Mouse (Mus musculus): ENCODE results near the gene Kif27. TPM values are rescaled to one million over a fixed set of nuclear protein-coding genes. Genes with fewer than 3 reads are reported as not detected.

Gene Kif27
- polyA plus RNA-seq (2014; fragmentation: Illumina TruSeq; extraction: RNeasy Lipid Tissue Mini Kit (QIAGEN cat#74804); ENCODE audit: low read depth, low replicate concordance): 2.9 TPM

GRCm38 (mm10) chr13:58358629-58359303, at the start of gene Kif27:
Kif27 (minus strand) TSS chr13:58359122.

GRCm38 (mm10) chr13:58403243-58403642, 44.3 kb upstream of the Kif27 start, which contains the start of gene Hnrnpk:
Hnrnpk (minus strand) TSS chr13:58403343.

GRCm38 (mm10) chr13:58402003-58402743, 43.3 kb upstream of the Kif27 start, which contains the start of gene Rmi1:
Rmi1 (plus strand) TSS chr13:58402248.

GRCm38 (mm10) chr13:58384779-58385546, 26.0 kb upstream of the Kif27 start, which contains the start of gene 2210016F16Rik:
2210016F16Rik (minus strand) TSS chr13:58385225.

GRCm38 (mm10) chr13:58275599-58275998, 83.3 kb downstream of the Kif27 start, which contains the start of gene Gkap1:
Gkap1 (minus strand) TSS chr13:58275699.

Other genes with a start within 250 kb of the Kif27 start
- 0.95 TPM for gene Klhl3, start 245.5 kb downstream of the Kif27 start, polyA plus RNA-seq (2014; fragmentation: Illumina TruSeq; extraction: RNeasy Lipid Tissue Mini Kit (QIAGEN cat#74804); ENCODE audit: low read depth, low replicate concordance)
- 124 TPM for gene Hnrnpa0, start 230.6 kb downstream of the Kif27 start, polyA plus RNA-seq (2014; fragmentation: Illumina TruSeq; extraction: RNeasy Lipid Tissue Mini Kit (QIAGEN cat#74804); ENCODE audit: low read depth, low replicate concordance)
- 12.1 TPM for gene Idnk, start 201.5 kb downstream of the Kif27 start, polyA plus RNA-seq (2014; fragmentation: Illumina TruSeq; extraction: RNeasy Lipid Tissue Mini Kit (QIAGEN cat#74804); ENCODE audit: low read depth, low replicate concordance)
- gene Ubqln1, start 143.5 kb downstream of the Kif27 start, polyA plus RNA-seq (2014; fragmentation: Illumina TruSeq; extraction: RNeasy Lipid Tissue Mini Kit (QIAGEN cat#74804); ENCODE audit: low read depth, low replicate concordance): 169 TPM
- gene Gkap1, start 83.4 kb downstream of the Kif27 start, polyA plus RNA-seq (2014; fragmentation: Illumina TruSeq; extraction: RNeasy Lipid Tissue Mini Kit (QIAGEN cat#74804); ENCODE audit: low read depth, low replicate concordance): 27.3 TPM
- 30.5 TPM for gene 2210016F16Rik, start 26.1 kb upstream of the Kif27 start, polyA plus RNA-seq (2014; fragmentation: Illumina TruSeq; extraction: RNeasy Lipid Tissue Mini Kit (QIAGEN cat#74804); ENCODE audit: low read depth, low replicate concordance)
- 72.2 TPM for gene Rmi1, start 43.1 kb upstream of the Kif27 start, polyA plus RNA-seq (2014; fragmentation: Illumina TruSeq; extraction: RNeasy Lipid Tissue Mini Kit (QIAGEN cat#74804); ENCODE audit: low read depth, low replicate concordance)
- 2,013 TPM for gene Hnrnpk, start 44.2 kb upstream of the Kif27 start, polyA plus RNA-seq (2014; fragmentation: Illumina TruSeq; extraction: RNeasy Lipid Tissue Mini Kit (QIAGEN cat#74804); ENCODE audit: low read depth, low replicate concordance)